Mouse (Mus musculus): ENCODE measurements around the gene Cwc15. TPM values are rescaled to one million over a fixed set of nuclear protein-coding genes. Genes with fewer than 3 reads are reported as not detected.

Cwc15 gene
- polyA plus RNA-seq, 1 experiment from 2014 or later: 155 TPM

GRCm38 (mm10) chr9:14523408-14524043 is 23.1 kb downstream of the Cwc15 start:
- H3K9ac ChIP-seq (ENCODE audit: low read depth, low read length): no peak overlapping the region
- 6% methylated on average over 4 of the region's 4 CpGs for WGBS
- H3K36me3 ChIP-seq (ENCODE audit: insufficient read depth, low read length): no peaks in the 10 kb centered on the region
- no peaks in the 10 kb centered on the region for H3K9me3 ChIP-seq (replicated peaks; ENCODE audit: low read length)
- DNase-seq (ENCODE audit: low spot score) (peak; percentile 90), ATAC-seq (replicated peaks; ENCODE audit: low FRiP score, low read depth) (no peak; the same call in 1 of the 2 replicates)
- H3K27ac ChIP-seq: no peak overlapping the region
- H3K4me3 ChIP-seq (replicated peaks; ENCODE audit: low read depth, low read length): no peak overlapping the region
- H3K4me1 ChIP-seq (replicated peaks; ENCODE audit: insufficient read depth, low read length): no peaks in the 10 kb centered on the region
- no peaks in the 10 kb centered on the region for H3K27me3 ChIP-seq (ENCODE audit: insufficient read depth, low read length)
- H3K4me2 ChIP-seq (ENCODE audit: low read length): no peak overlapping the region
- peak; percentile 92 for TF ChIP-seq CTCF (IDR thresholded peaks at IDR 0.05; ENCODE audit: low read depth)

GRCm38 (mm10) chr9:14530004-14530403 is 29.6 kb downstream of the Cwc15 start:
- Histone ChIP-seq H3K27ac (no peak overlapping the region), H3K9me3 (replicated peaks; ENCODE audit: low read length) (no peaks in the 10 kb centered on the region), H3K9ac (ENCODE audit: low read depth, low read length) (no peak overlapping the region), H3K36me3 (ENCODE audit: insufficient read depth, low read length) (no peaks in the 10 kb centered on the region), H3K4me3 (replicated peaks; ENCODE audit: low read depth, low read length) (no peak overlapping the region), H3K4me1 (replicated peaks; ENCODE audit: insufficient read depth, low read length) (no peaks in the 10 kb centered on the region), H3K4me2 (ENCODE audit: low read length) (no peak overlapping the region), H3K27me3 (ENCODE audit: insufficient read depth, low read length) (no peaks in the 10 kb centered on the region)
- ATAC-seq (replicated peaks; ENCODE audit: low FRiP score, low read depth) (no peak), DNase-seq (ENCODE audit: low spot score) (no peak)
- no peak for TF ChIP-seq CTCF (IDR thresholded peaks at IDR 0.05; ENCODE audit: low read depth)
- WGBS: 50% methylated on average over 5 of the region's 5 CpGs

- 64% methylated on average over 3 of the region's 3 CpGs for WGBS
- H3K27me3 ChIP-seq (ENCODE audit: insufficient read depth, low read length): no peaks in the 10 kb centered on the region
Measured at GRCm38 (mm10) chr9:14532283-14532682, 31.9 kb downstream of the Cwc15 start.

GRCm38 (mm10) chr9:14533659-14534058 is 33.2 kb downstream of the Cwc15 start:
- Histone ChIP-seq H3K9me3 (replicated peaks; ENCODE audit: low read length) (no peaks in the 10 kb centered on the region), H3K27ac (no peak overlapping the region), H3K4me1 (replicated peaks; ENCODE audit: insufficient read depth, low read length) (no peaks in the 10 kb centered on the region), H3K27me3 (ENCODE audit: insufficient read depth, low read length) (no peaks in the 10 kb centered on the region), H3K9ac (ENCODE audit: low read depth, low read length) (no peak overlapping the region), H3K4me3 (replicated peaks; ENCODE audit: low read depth, low read length) (no peak overlapping the region), H3K36me3 (ENCODE audit: insufficient read depth, low read length) (no peaks in the 10 kb centered on the region), H3K4me2 (ENCODE audit: low read length) (no peak overlapping the region)
- 83% methylated on average over 2 of the region's 2 CpGs for WGBS
- no peak for TF ChIP-seq CTCF (IDR thresholded peaks at IDR 0.05; ENCODE audit: low read depth)
- ATAC-seq (replicated peaks; ENCODE audit: low FRiP score, low read depth): no peak
- DNase-seq (ENCODE audit: low spot score): no peak

More at GRCm38 (mm10) chr9:14532283-14532682, 31.9 kb downstream of the Cwc15 start:
- no peaks in the 10 kb centered on the region for H3K36me3 ChIP-seq (ENCODE audit: insufficient read depth, low read length)
- no peaks in the 10 kb centered on the region for H3K9me3 ChIP-seq (replicated peaks; ENCODE audit: low read length)
- no peak overlapping the region for H3K9ac ChIP-seq (ENCODE audit: low read depth, low read length)
- no peak overlapping the region for H3K4me2 ChIP-seq (ENCODE audit: low read length)
- no peaks in the 10 kb centered on the region for H3K4me1 ChIP-seq (replicated peaks; ENCODE audit: insufficient read depth, low read length)
- ATAC-seq (replicated peaks; ENCODE audit: low FRiP score, low read depth) (no peak), DNase-seq (ENCODE audit: low spot score) (no peak)
- no peak overlapping the region for H3K27ac ChIP-seq
- TF ChIP-seq CTCF (IDR thresholded peaks at IDR 0.05; ENCODE audit: low read depth): no peak
- no peak overlapping the region for H3K4me3 ChIP-seq (replicated peaks; ENCODE audit: low read depth, low read length)

GRCm38 (mm10) chr9:14534833-14535456 is 34.5 kb downstream of the Cwc15 start:
- TF ChIP-seq CTCF (IDR thresholded peaks at IDR 0.05; ENCODE audit: low read depth): no peak
- no peaks in the 10 kb centered on the region for H3K36me3 ChIP-seq (ENCODE audit: insufficient read depth, low read length)
- H3K4me3 ChIP-seq (replicated peaks; ENCODE audit: low read depth, low read length): no peak overlapping the region
- no peaks in the 10 kb centered on the region for H3K27me3 ChIP-seq (ENCODE audit: insufficient read depth, low read length)
- H3K27ac ChIP-seq: no peak overlapping the region
- H3K9ac ChIP-seq (ENCODE audit: low read depth, low read length): no peak overlapping the region
- H3K4me2 ChIP-seq (ENCODE audit: low read length): no peak overlapping the region
- H3K4me1 ChIP-seq (replicated peaks; ENCODE audit: insufficient read depth, low read length): no peaks in the 10 kb centered on the region
- no peak for ATAC-seq (replicated peaks; ENCODE audit: low FRiP score, low read depth)
- no peaks in the 10 kb centered on the region for H3K9me3 ChIP-seq (replicated peaks; ENCODE audit: low read length)
- 83% methylated on average over 9 of the region's 9 CpGs for WGBS
- no peak for DNase-seq (ENCODE audit: low spot score)

GRCm38 (mm10) chr9:14544034-14544757 is 43.8 kb downstream of the Cwc15 start:
- ATAC-seq (replicated peaks; ENCODE audit: low FRiP score, low read depth) (no peak), DNase-seq (ENCODE audit: low spot score) (peak; percentile 62)
- no peaks in the 10 kb centered on the region for H3K4me1 ChIP-seq (replicated peaks; ENCODE audit: insufficient read depth, low read length)
- H3K4me3 ChIP-seq (replicated peaks; ENCODE audit: low read depth, low read length): no peak overlapping the region
- no peak overlapping the region for H3K9ac ChIP-seq (ENCODE audit: low read depth, low read length)
- no peak overlapping the region for H3K27ac ChIP-seq
- no peak overlapping the region for H3K4me2 ChIP-seq (ENCODE audit: low read length)
- TF ChIP-seq CTCF (IDR thresholded peaks at IDR 0.05; ENCODE audit: low read depth): no peak
- peaks cover 31% of the 10 kb centered on the region for H3K36me3 ChIP-seq (ENCODE audit: insufficient read depth, low read length)
- no peaks in the 10 kb centered on the region for H3K27me3 ChIP-seq (ENCODE audit: insufficient read depth, low read length)
- no peaks in the 10 kb centered on the region for H3K9me3 ChIP-seq (replicated peaks; ENCODE audit: low read length)
- 52% methylated on average over 9 of the region's 9 CpGs for WGBS

All from kidney, postnatal 0 days (tissue).